Mouse (Mus musculus) heart, embryonic 12.5 days (tissue): ENCODE results near the gene Trappc6a. TPM values are rescaled to one million over a fixed set of nuclear protein-coding genes. Genes with fewer than 3 reads are reported as not detected.
A peak's percentile ranks its signal among the peaks of the same experiment; 100 is the strongest.

ENCODE experiments used
- ATAC-seq: fragments of 200-750 bp; cut with Nextera tagmentation; 2 replicates; pipeline ENCODE4 v1.8.0; 2017; ENCODE audit warnings: moderate TSS enrichment, moderate library complexity; ENCODE audit not compliant: insufficient number of reproducible peaks, low FRiP score
- H3K27ac ChIP-seq: fragments of 300-500 bp; sonication (generic); 2 replicates; pipeline ENCODE4 v1.5.1; 2016; ENCODE audit warnings: mild to moderate bottlenecking, moderate library complexity; ENCODE audit not compliant: poor library complexity, severe bottlenecking
- H3K27me3 ChIP-seq: fragments of 300-500 bp; sonication (generic); replicated peaks from 2 replicates; pipeline ENCODE4 v1.6.1; 2016; ENCODE audit warnings: mild to moderate bottlenecking, moderate library complexity
- H3K36me3 ChIP-seq: fragments of 300-500 bp; sonication (generic); 2 replicates; pipeline ENCODE4 v1.6.1; 2016; ENCODE audit warnings: mild to moderate bottlenecking, moderate library complexity
- H3K4me1 ChIP-seq: fragments of 300-500 bp; sonication (generic); replicated peaks from 2 replicates; pipeline ENCODE4 v1.6.1; 2016; ENCODE audit warnings: mild to moderate bottlenecking
- H3K4me2 ChIP-seq: fragments of 300-500 bp; sonication (generic); 2 replicates; pipeline ENCODE4 v1.6.1; 2016; ENCODE audit warnings: mild to moderate bottlenecking, moderate library complexity
- H3K4me3 ChIP-seq: fragments of 300-500 bp; sonication (generic); 2 replicates; pipeline ENCODE4 v1.5.1; 2016; ENCODE audit warnings: mild to moderate bottlenecking
- H3K9ac ChIP-seq: fragments of 300-500 bp; sonication (generic); 2 replicates; pipeline ENCODE4 v1.6.1; 2016; ENCODE audit warnings: mild to moderate bottlenecking, moderate library complexity
- H3K9me3 ChIP-seq: fragments of 300-500 bp; sonication (generic); replicated peaks from 2 replicates; pipeline ENCODE4 v1.6.1; 2016; ENCODE audit warnings: mild to moderate bottlenecking, moderate library complexity
- WGBS: fragments of 180-500 bp; shearing (Covaris S2); methylation state at CpG from one replicate; pipeline ENCODE4 v1.1.7; 2016; 5-methylcytosine and 5-hydroxymethylcytosine counted together
- polyA plus RNA-seq: library from polyadenylated mRNA; unstranded; fragments of >200 nt; fragmentation: Nextera tagmentation; extraction: Ambion mirVana; gene quantifications from 2 replicates; pipeline ENCODE4 v1.2.1, GENCODE M21; 2016

Gene Trappc6a
- polyA plus RNA-seq, 1 experiment from 2014 or later, result 74.0 TPM

GRCm38 (mm10) chr7:19549394-19549793, 41.2 kb downstream of the Trappc6a start:
- Histone ChIP-seq H3K4me1 (peaks cover 56% of the 10 kb centered on the region), H3K4me3 (no peak overlapping the region), H3K36me3 (peaks cover 12% of the 10 kb centered on the region), H3K4me2 (no peak overlapping the region), H3K9me3 (no peaks in the 10 kb centered on the region), H3K27me3 (no peaks in the 10 kb centered on the region), H3K27ac (no peak overlapping the region), H3K9ac (no peak overlapping the region)
- WGBS, result 85% methylated on average over 10 of the region's 10 CpGs
- no peak for ATAC-seq

GRCm38 (mm10) chr7:19551634-19552033, 43.4 kb downstream of the Trappc6a start:
- H3K9ac ChIP-seq, result no peak overlapping the region
- WGBS, result 88% methylated on average over 5 of the region's 5 CpGs
- peaks cover 22% of the 10 kb centered on the region for H3K36me3 ChIP-seq
- no peaks in the 10 kb centered on the region for H3K9me3 ChIP-seq
- H3K27me3 ChIP-seq, result no peaks in the 10 kb centered on the region
- no peak overlapping the region for H3K4me3 ChIP-seq
- H3K4me1 ChIP-seq, result peaks cover 46% of the 10 kb centered on the region
- ATAC-seq, result no peak
- no peak overlapping the region for H3K4me2 ChIP-seq
- H3K27ac ChIP-seq, result no peak overlapping the region

- H3K4me3 ChIP-seq, result no peak overlapping the region
- no peak overlapping the region for H3K4me2 ChIP-seq
- peaks cover 22% of the 10 kb centered on the region for H3K36me3 ChIP-seq
- 41% methylated on average over 2 of the region's 2 CpGs for WGBS
- H3K27ac ChIP-seq, result no peak overlapping the region
- H3K27me3 ChIP-seq, result no peaks in the 10 kb centered on the region
- H3K4me1 ChIP-seq, result peaks cover 49% of the 10 kb centered on the region
- H3K9me3 ChIP-seq, result no peaks in the 10 kb centered on the region
- no peak overlapping the region for H3K9ac ChIP-seq
- ATAC-seq, result no peak
Measured at GRCm38 (mm10) chr7:19552443-19552842, 44.2 kb downstream of the Trappc6a start.

GRCm38 (mm10) chr7:19554168-19554567, 46.0 kb downstream of the Trappc6a start:
- no peak overlapping the region for H3K27ac ChIP-seq
- no peaks in the 10 kb centered on the region for H3K9me3 ChIP-seq
- no peak overlapping the region for H3K9ac ChIP-seq
- H3K4me1 ChIP-seq, result peaks cover 56% of the 10 kb centered on the region
- ATAC-seq, result no peak
- no peaks in the 10 kb centered on the region for H3K27me3 ChIP-seq
- 83% methylated on average over 1 of the region's 1 CpGs for WGBS
- no peak overlapping the region for H3K4me3 ChIP-seq
- no peak overlapping the region for H3K4me2 ChIP-seq
- peaks cover 27% of the 10 kb centered on the region for H3K36me3 ChIP-seq

GRCm38 (mm10) chr7:19557086-19557485, 48.9 kb downstream of the Trappc6a start:
- Histone ChIP-seq H3K4me2 (no peak overlapping the region), H3K4me3 (no peak overlapping the region), H3K4me1 (peaks cover 72% of the 10 kb centered on the region), H3K27me3 (no peaks in the 10 kb centered on the region), H3K36me3 (peaks cover 27% of the 10 kb centered on the region), H3K9ac (peak overlapping the region; percentile 44), H3K9me3 (no peaks in the 10 kb centered on the region), H3K27ac (peak overlapping the region; percentile 22; the same call in 1 of the 2 replicates)
- 88% methylated on average over 2 of the region's 2 CpGs for WGBS
- ATAC-seq, result no peak

GRCm38 (mm10) chr7:19557982-19558900, 50.0 kb downstream of the Trappc6a start:
- H3K4me3 ChIP-seq, result no peak overlapping the region
- no peak overlapping the region for H3K27ac ChIP-seq
- no peaks in the 10 kb centered on the region for H3K27me3 ChIP-seq
- no peaks in the 10 kb centered on the region for H3K9me3 ChIP-seq
- peaks cover 19% of the 10 kb centered on the region for H3K36me3 ChIP-seq
- peak overlapping the region; percentile 26; the same call in 1 of the 2 replicates for H3K9ac ChIP-seq
- no peak for ATAC-seq
- 90% methylated on average over 6 of the region's 6 CpGs for WGBS
- peaks cover 65% of the 10 kb centered on the region for H3K4me1 ChIP-seq
- H3K4me2 ChIP-seq, result no peak overlapping the region

- WGBS, result 30% methylated on average over 2 of the region's 2 CpGs
- ATAC-seq, result no peak
- peaks cover 17% of the 10 kb centered on the region for H3K36me3 ChIP-seq
- H3K4me3 ChIP-seq, result no peak overlapping the region
- no peaks in the 10 kb centered on the region for H3K9me3 ChIP-seq
- H3K4me1 ChIP-seq, result peaks cover 64% of the 10 kb centered on the region
- H3K4me2 ChIP-seq, result no peak overlapping the region
- H3K27me3 ChIP-seq, result no peaks in the 10 kb centered on the region
- H3K27ac ChIP-seq, result no peak overlapping the region
- peak overlapping the region; percentile 26; the same call in 1 of the 2 replicates for H3K9ac ChIP-seq
Measured at GRCm38 (mm10) chr7:19558965-19559364, 50.8 kb downstream of the Trappc6a start.

- peak overlapping the region; percentile 95 for H3K9ac ChIP-seq
- no peak for ATAC-seq
- H3K4me3 ChIP-seq, result peak overlapping the region; percentile 78
- peaks cover 6% of the 10 kb centered on the region; the same call in 1 of the 2 replicates for H3K9me3 ChIP-seq
- peaks cover 30% of the 10 kb centered on the region for H3K36me3 ChIP-seq
- H3K27ac ChIP-seq, result no peak overlapping the region
- 24% methylated on average over 11 of the region's 11 CpGs for WGBS
- H3K27me3 ChIP-seq, result no peaks in the 10 kb centered on the region
- peak overlapping the region; percentile 94 for H3K4me2 ChIP-seq
- H3K4me1 ChIP-seq, result peaks cover 56% of the 10 kb centered on the region
Measured at GRCm38 (mm10) chr7:19560491-19561260, 52.5 kb downstream of the Trappc6a start.

GRCm38 (mm10) chr7:19561431-19561764, 53.2 kb downstream of the Trappc6a start:
- whole genome bisulfite sequencing, result 1% methylated on average over 11 of the region's 11 CpGs
- no peaks in the 10 kb centered on the region for H3K27me3 ChIP-seq
- no peak for ATAC-seq
- H3K9me3 ChIP-seq, result peaks cover 6% of the 10 kb centered on the region; the same call in 1 of the 2 replicates
- peak overlapping the region; percentile 78 for H3K4me3 ChIP-seq
- peak overlapping the region; percentile 94 for H3K4me2 ChIP-seq
- peak overlapping the region; percentile 79; the same call in 1 of the 2 replicates for H3K27ac ChIP-seq
- peaks cover 29% of the 10 kb centered on the region for H3K36me3 ChIP-seq
- H3K4me1 ChIP-seq, result peaks cover 56% of the 10 kb centered on the region
- H3K9ac ChIP-seq, result peak overlapping the region; percentile 95

GRCm38 (mm10) chr7:19561765-19562642, 53.8 kb downstream of the Trappc6a start:
- Histone ChIP-seq H3K9me3 (peaks cover 6% of the 10 kb centered on the region; the same call in 1 of the 2 replicates), H3K9ac (peak overlapping the region; percentile 95), H3K4me1 (peaks cover 51% of the 10 kb centered on the region), H3K4me3 (peak overlapping the region; percentile 78), H3K36me3 (peaks cover 32% of the 10 kb centered on the region), H3K27ac (peak overlapping the region; percentile 79), H3K27me3 (no peaks in the 10 kb centered on the region), H3K4me2 (peak overlapping the region; percentile 94)
- under 1% methylated on average over 102 of the region's 102 CpGs for WGBS
- peak; percentile 89 for ATAC-seq
